9 mouse cellular contexts compared by ENCODE assay signal in the genomic region with DNA sequence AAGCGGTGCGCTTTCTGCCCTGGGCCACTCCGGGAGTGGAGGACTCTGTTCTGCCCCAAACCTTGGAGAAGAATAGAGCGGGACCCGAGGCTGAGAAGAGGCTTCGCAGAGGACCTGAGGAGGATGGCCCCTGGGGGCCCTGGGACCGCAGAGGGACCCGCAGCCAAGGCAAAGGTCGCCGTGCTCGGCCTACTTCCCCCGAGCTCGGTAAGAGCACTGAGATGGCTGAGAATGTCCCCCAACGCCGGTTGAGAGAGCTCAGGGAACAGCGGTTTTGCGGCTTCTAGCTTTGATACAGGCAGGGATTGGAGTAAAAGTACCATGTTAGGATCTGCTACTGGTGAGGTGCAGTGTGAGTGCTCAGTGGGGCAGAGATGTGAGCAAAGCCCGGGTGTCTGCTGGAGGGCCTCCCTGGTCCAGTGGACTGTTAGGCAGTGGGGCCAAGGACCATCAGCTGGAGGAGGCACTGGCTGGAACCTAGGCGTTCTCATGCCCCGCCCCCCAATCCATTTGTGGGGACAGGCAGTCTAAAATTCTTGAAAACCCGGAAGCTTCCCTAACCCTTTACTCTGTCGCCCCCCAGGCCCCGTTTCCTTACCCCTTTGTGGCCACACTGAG. TPM values are rescaled to one million over a fixed set of nuclear protein-coding genes. Genes with fewer than 3 reads are reported as not detected.
A peak's percentile ranks its signal among the peaks of the same experiment; 100 is the strongest.
DNase-seq lines count a peak whose midpoint lies in the region; ATAC-seq and TF ChIP-seq lines count a peak whose summit lies in the region.
"Had no signal": no experiment of that assay in that cellular context is flagged by ENCODE, and none has a peak within 500 bp of the region (broad histone marks: within the 10 kb centered on the region; RNA-seq: fewer than 3 reads in every experiment).

No protein-coding gene starts in this region.

- DNase-seq in kidney, postnatal 0 days (ENCODE audit: low spot score): no peak
- no peak for DNase-seq in kidney, postnatal 14 days
- DNase-seq in retina, postnatal 1 day: no peak
- no peak for DNase-seq in left cerebral cortex, adult 11 months (ENCODE audit: low spot score)
- DNase-seq in gastrocnemius, postnatal 10 days: no peak

- TF ChIP-seq CTCF in kidney, postnatal 0 days (IDR thresholded peaks at IDR 0.05; ENCODE audit: low read depth): no peak

- H3K4me3 ChIP-seq in kidney, postnatal 0 days (replicated peaks; ENCODE audit: low read depth, low read length): 0 out of 2 replicates have a peak overlapping the region, but pooled peaks have one; percentile 17
- peak overlapping the region; percentile 34 for H3K4me3 ChIP-seq in forebrain, embryonic 12.5 days (replicated peaks)
- peak overlapping the region; percentile 34; the same call in 1 of the 2 replicates for H3K4me3 ChIP-seq in intestine, embryonic 16.5 days (ENCODE audit: low read length)
- no peak overlapping the region; the same call in 1 of the 2 replicates for H3K4me3 ChIP-seq in neural tube, embryonic 14.5 days (ENCODE audit: low read depth, low read length)

- peaks cover 20% of the 10 kb centered on the region for H3K4me1 ChIP-seq in kidney, postnatal 0 days (replicated peaks; ENCODE audit: insufficient read depth, low read length)
- H3K4me1 ChIP-seq in forebrain, embryonic 12.5 days: peaks cover 41% of the 10 kb centered on the region
- H3K4me1 ChIP-seq in intestine, embryonic 16.5 days (ENCODE audit: control insufficient read depth, insufficient read depth, low read length): peaks cover 38% of the 10 kb centered on the region
- peaks cover 37% of the 10 kb centered on the region for H3K4me1 ChIP-seq in neural tube, embryonic 14.5 days (ENCODE audit: control insufficient read depth, insufficient read depth, low read length)

- H3K4me2 ChIP-seq in kidney, postnatal 0 days (ENCODE audit: low read length): peak overlapping the region; percentile 41; the same call in 1 of the 2 replicates
- H3K4me2 ChIP-seq in forebrain, embryonic 12.5 days: peak overlapping the region; percentile 56
- no peak overlapping the region for H3K4me2 ChIP-seq in intestine, embryonic 16.5 days (ENCODE audit: low read depth, low read length)
- H3K4me2 ChIP-seq in neural tube, embryonic 14.5 days (ENCODE audit: low read depth, low read length): peak overlapping the region; percentile 44

- H3K27me3 ChIP-seq in kidney, postnatal 0 days (ENCODE audit: insufficient read depth, low read length): no peaks in the 10 kb centered on the region
- H3K27me3 ChIP-seq in forebrain, embryonic 12.5 days: peaks cover 78% of the 10 kb centered on the region
- H3K27me3 ChIP-seq in intestine, embryonic 16.5 days (replicated peaks; ENCODE audit: control insufficient read depth, insufficient read depth, low read length): peaks cover 23% of the 10 kb centered on the region; the same call in 1 of the 2 replicates
- H3K27me3 ChIP-seq in neural tube, embryonic 14.5 days (ENCODE audit: control insufficient read depth, insufficient read depth, low read length): peaks cover 18% of the 10 kb centered on the region

- no peaks in the 10 kb centered on the region for H3K9me3 ChIP-seq in kidney, postnatal 0 days (replicated peaks; ENCODE audit: low read length)
- H3K9me3 ChIP-seq in forebrain, embryonic 12.5 days: no peaks in the 10 kb centered on the region
- no peaks in the 10 kb centered on the region for H3K9me3 ChIP-seq in intestine, embryonic 16.5 days (ENCODE audit: control insufficient read depth, low read length)
- no peaks in the 10 kb centered on the region for H3K9me3 ChIP-seq in neural tube, embryonic 14.5 days (ENCODE audit: control insufficient read depth, low read length)

- peaks cover under 1% of the 10 kb centered on the region; the same call in 1 of the 2 replicates for H3K36me3 ChIP-seq in kidney, postnatal 0 days (ENCODE audit: insufficient read depth, low read length)
- no peaks in the 10 kb centered on the region for H3K36me3 ChIP-seq in forebrain, embryonic 12.5 days (replicated peaks)
- no peaks in the 10 kb centered on the region for H3K36me3 ChIP-seq in intestine, embryonic 16.5 days (ENCODE audit: control insufficient read depth, insufficient read depth, low read length)
- no peaks in the 10 kb centered on the region for H3K36me3 ChIP-seq in neural tube, embryonic 14.5 days (ENCODE audit: control insufficient read depth, insufficient read depth, low read length)

- H3K9ac ChIP-seq in kidney, postnatal 0 days (ENCODE audit: low read depth, low read length): no peak overlapping the region
- H3K9ac ChIP-seq in forebrain, embryonic 12.5 days: no peak overlapping the region
- H3K9ac ChIP-seq in intestine, embryonic 16.5 days (ENCODE audit: low read depth, low read length): peak overlapping the region; percentile 57; the same call in 1 of the 2 replicates
- no peak overlapping the region for H3K9ac ChIP-seq in neural tube, embryonic 14.5 days (replicated peaks; ENCODE audit: low read depth, low read length)

- 39% methylated on average over 23 of the region's 23 CpGs for WGBS in kidney, postnatal 0 days
- 18% methylated on average over 23 of the region's 23 CpGs for WGBS in forebrain, embryonic 12.5 days
- 52% methylated on average over 23 of the region's 23 CpGs for WGBS in intestine, embryonic 16.5 days
- 19% methylated on average over 23 of the region's 23 CpGs for WGBS in neural tube, embryonic 14.5 days

- no peak overlapping the region for H3K27ac ChIP-seq in kidney, postnatal 0 days
- no peak overlapping the region for H3K27ac ChIP-seq in forebrain, embryonic 12.5 days
- H3K27ac ChIP-seq in intestine, embryonic 16.5 days (ENCODE audit: low read length): no peak overlapping the region
- no peak overlapping the region for H3K27ac ChIP-seq in neural tube, embryonic 14.5 days (ENCODE audit: low read depth, low read length)

- ATAC-seq in kidney, postnatal 0 days (replicated peaks; ENCODE audit: low FRiP score, low read depth): no peak
- no peak for ATAC-seq in forebrain, embryonic 12.5 days (ENCODE audit: low FRiP score)
- ATAC-seq in intestine, embryonic 16.5 days: 0 out of 2 replicates have a peak, but pooled peaks have one; percentile 1
- ATAC-seq in neural tube, embryonic 14.5 days (ENCODE audit: low read depth): no peak
- ATAC-seq: Patski had no signal

RNA-seq across cellular contexts. Expression of a gene that starts 13.9 kb away (rescaled TPM):
- polyA plus RNA-seq in kidney, postnatal 0 days (2015; fragmentation: Nextera tagmentation; extraction: Ambion mirVana): 40.1 and 44.3 TPM in 2 replicates
- polyA plus RNA-seq in forebrain, embryonic 12.5 days (2016; fragmentation: Nextera tagmentation; extraction: Ambion mirVana): 10.0 and 11.3 TPM in 2 replicates
- polyA plus RNA-seq in intestine, embryonic 16.5 days (2015; fragmentation: Nextera tagmentation; extraction: Ambion mirVana): 33.5 and 35.2 TPM in 2 replicates
- 19.5 and 20.8 TPM in 2 replicates for polyA plus RNA-seq in neural tube, embryonic 14.5 days (2014; fragmentation: Nextera tagmentation; extraction: Ambion mirVana)
- total RNA-seq in gastrocnemius, postnatal 10 days (2021): 100 to 1,000 TPM; 196 to 209 TPM

RNA-seq across cellular contexts. Expression of a gene that starts 28.9 kb away (rescaled TPM):
- 18.6 and 19.1 TPM in 2 replicates for polyA plus RNA-seq in kidney, postnatal 0 days (2015; fragmentation: Nextera tagmentation; extraction: Ambion mirVana)
- polyA plus RNA-seq in forebrain, embryonic 12.5 days (2016; fragmentation: Nextera tagmentation; extraction: Ambion mirVana): 0.74 and 0.78 TPM in 2 replicates
- 149 and 159 TPM in 2 replicates for polyA plus RNA-seq in intestine, embryonic 16.5 days (2015; fragmentation: Nextera tagmentation; extraction: Ambion mirVana)
- polyA plus RNA-seq in neural tube, embryonic 14.5 days (2014; fragmentation: Nextera tagmentation; extraction: Ambion mirVana): 1.1 TPM in 2 replicates
- total RNA-seq in gastrocnemius, postnatal 10 days (2021): 1,000 to 10,000 TPM; 1,482 to 1,503 TPM

RNA-seq across cellular contexts. Expression of a gene that starts 46.7 kb away (rescaled TPM):
- 69.5 and 72.5 TPM in 2 replicates for polyA plus RNA-seq in kidney, postnatal 0 days (2015; fragmentation: Nextera tagmentation; extraction: Ambion mirVana)
- polyA plus RNA-seq in forebrain, embryonic 12.5 days (2016; fragmentation: Nextera tagmentation; extraction: Ambion mirVana): 54.8 and 55.8 TPM in 2 replicates
- polyA plus RNA-seq in intestine, embryonic 16.5 days (2015; fragmentation: Nextera tagmentation; extraction: Ambion mirVana): 134 and 137 TPM in 2 replicates
- 58.6 and 64.5 TPM in 2 replicates for polyA plus RNA-seq in neural tube, embryonic 14.5 days (2014; fragmentation: Nextera tagmentation; extraction: Ambion mirVana)
- 10 to 100 TPM; 35.6 to 39.7 TPM for total RNA-seq in gastrocnemius, postnatal 10 days (2021)
